Mouse (Mus musculus) megakaryocyte, embryonic 14.5 days (primary cell): ENCODE measurements around the gene Umps.

Experiments
- FLI1 ChIP-seq: IDR thresholded peaks from 2 replicates; pipeline ENCODE4 v1.6.1; 2012; ENCODE audit warnings: low read length, inconsistent platforms, mixed read lengths
- GATA1 ChIP-seq: IDR thresholded peaks from 3 replicates; pipeline ENCODE4 v1.6.1; 2012; ENCODE audit warnings: mixed read lengths, low read length, inconsistent platforms, borderline replicate concordance

GRCm38 (mm10) chr16:33994321-33994720 lies 27.5 kb upstream of the Umps start:
- TF ChIP-seq GATA1, result no peak
- no peak for TF ChIP-seq FLI1
